Mouse (Mus musculus) forebrain, embryonic 10.5 days (tissue): Measurements from ENCODE around the gene Ccdc125. TPM values are rescaled to one million over a fixed set of nuclear protein-coding genes. Genes with fewer than 3 reads are reported as not detected.

Experiments used
- DNase-seq: peaks from one replicate; pipeline ENCODE4 v3.0.0-alpha.2; 2017; ENCODE audit warnings: low spot score; ENCODE audit errors: extremely low spot score
- H3K27ac ChIP-seq: fragments of 300-500 bp; sonication (generic); 2 replicates; pipeline ENCODE4 v1.5.1; 2016; ENCODE audit warnings: mild to moderate bottlenecking
- H3K27me3 ChIP-seq: fragments of 300-500 bp; sonication (generic); 2 replicates; pipeline ENCODE4 v1.6.1; 2016; ENCODE audit warnings: mild to moderate bottlenecking; ENCODE audit not compliant: poor library complexity, severe bottlenecking
- H3K36me3 ChIP-seq: fragments of 300-500 bp; sonication (generic); replicated peaks from 2 replicates; pipeline ENCODE4 v1.6.1; 2016; ENCODE audit warnings: mild to moderate bottlenecking, moderate library complexity
- H3K4me1 ChIP-seq: fragments of 300-500 bp; sonication (generic); 2 replicates; pipeline ENCODE4 v1.6.1; 2016
- H3K4me3 ChIP-seq: fragments of 300-500 bp; sonication (generic); 2 replicates; pipeline ENCODE4 v1.5.1; 2016; ENCODE audit warnings: mild to moderate bottlenecking, moderate library complexity
- H3K9me3 ChIP-seq: fragments of 300-500 bp; sonication (generic); 2 replicates; pipeline ENCODE4 v1.6.1; 2016; ENCODE audit warnings: mild to moderate bottlenecking, moderate library complexity
- WGBS: fragments of 180-500 bp; shearing (Covaris S2); methylation state at CpG from one replicate; pipeline ENCODE4 v1.1.7; 2016; 5-methylcytosine and 5-hydroxymethylcytosine counted together
- polyA plus RNA-seq: library from polyadenylated mRNA; unstranded; fragments of >200 nt; fragmentation: Nextera tagmentation; extraction: Ambion mirVana; gene quantifications from 2 replicates; pipeline ENCODE4 v1.2.1, GENCODE M21; 2016

The Ccdc125 gene
- polyA plus RNA-seq, 1 experiment from 2014 or later, result 3.9 TPM

GRCm38 (mm10) chr13:100675936-100676635, 6.6 kb downstream of the Ccdc125 start:
- no peak overlapping the region for H3K27ac ChIP-seq
- H3K36me3 ChIP-seq, result no peaks in the 10 kb centered on the region
- H3K9me3 ChIP-seq, result peaks cover 4% of the 10 kb centered on the region; the same call in 1 of the 2 replicates
- no peaks in the 10 kb centered on the region for H3K27me3 ChIP-seq
- no peaks in the 10 kb centered on the region for H3K4me1 ChIP-seq
- no peak for DNase-seq
- no peak overlapping the region for H3K4me3 ChIP-seq
- 92% methylated on average over 15 of the region's 15 CpGs for WGBS

DNA sequence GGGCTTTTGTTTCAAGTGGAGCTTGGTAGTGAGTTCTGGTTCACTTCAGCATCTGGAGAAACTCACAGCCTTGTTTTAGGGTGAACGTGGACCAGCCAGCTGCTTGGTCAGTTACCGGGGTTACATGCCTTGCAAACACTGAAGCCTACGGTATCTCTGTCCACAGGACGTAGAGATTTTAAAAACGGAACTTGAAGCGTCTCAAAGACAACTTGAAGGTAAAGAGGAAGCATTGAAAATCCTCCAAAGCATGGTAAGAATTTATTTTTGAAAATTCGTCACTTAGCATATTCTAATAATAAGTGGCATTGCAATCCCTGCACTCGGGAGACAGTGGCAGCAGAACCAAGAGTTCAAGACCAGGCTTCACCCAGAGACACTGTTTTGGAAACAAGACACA, 12.1 kb downstream of the Ccdc125 start:
- Histone ChIP-seq H3K36me3 (no peaks in the 10 kb centered on the region), H3K9me3 (no peaks in the 10 kb centered on the region), H3K27me3 (no peaks in the 10 kb centered on the region), H3K4me1 (no peaks in the 10 kb centered on the region), H3K4me3 (no peak overlapping the region), H3K27ac (no peak overlapping the region)
- WGBS, result 92% methylated on average over 8 of the region's 8 CpGs
- DNase-seq, result no peak

DNA sequence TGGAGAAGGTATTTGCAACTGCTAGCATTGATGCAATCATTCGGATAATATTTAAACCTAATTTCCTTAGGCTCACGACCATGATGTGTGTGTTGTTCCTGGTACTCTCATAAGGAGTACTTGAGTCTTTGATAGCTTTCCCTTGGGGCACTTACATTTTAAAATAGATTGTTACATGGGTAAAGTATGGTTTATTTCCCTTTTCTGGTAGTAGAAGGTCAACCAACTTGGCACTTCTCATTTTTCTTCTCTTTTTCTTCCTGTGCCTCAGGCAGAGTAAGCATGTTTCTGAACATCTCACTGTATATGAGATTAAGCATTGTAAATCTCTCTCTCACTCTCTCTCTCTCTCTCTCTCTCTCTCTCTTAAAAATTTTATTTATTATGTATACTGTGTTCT, 13.3 kb downstream of the Ccdc125 start:
- no peaks in the 10 kb centered on the region for H3K27me3 ChIP-seq
- no peaks in the 10 kb centered on the region for H3K4me1 ChIP-seq
- no peak for DNase-seq
- 88% methylated on average over 2 of the region's 2 CpGs for WGBS
- H3K36me3 ChIP-seq, result no peaks in the 10 kb centered on the region
- no peak overlapping the region for H3K4me3 ChIP-seq
- no peaks in the 10 kb centered on the region for H3K9me3 ChIP-seq
- H3K27ac ChIP-seq, result no peak overlapping the region

GRCm38 (mm10) chr13:100684355-100684754, 14.8 kb downstream of the Ccdc125 start:
- Histone ChIP-seq H3K27me3 (no peaks in the 10 kb centered on the region), H3K9me3 (no peaks in the 10 kb centered on the region), H3K27ac (no peak overlapping the region), H3K4me3 (no peak overlapping the region), H3K4me1 (no peaks in the 10 kb centered on the region), H3K36me3 (no peaks in the 10 kb centered on the region)
- 83% methylated on average over 2 of the region's 2 CpGs for WGBS
- DNase-seq, result no peak

DNA sequence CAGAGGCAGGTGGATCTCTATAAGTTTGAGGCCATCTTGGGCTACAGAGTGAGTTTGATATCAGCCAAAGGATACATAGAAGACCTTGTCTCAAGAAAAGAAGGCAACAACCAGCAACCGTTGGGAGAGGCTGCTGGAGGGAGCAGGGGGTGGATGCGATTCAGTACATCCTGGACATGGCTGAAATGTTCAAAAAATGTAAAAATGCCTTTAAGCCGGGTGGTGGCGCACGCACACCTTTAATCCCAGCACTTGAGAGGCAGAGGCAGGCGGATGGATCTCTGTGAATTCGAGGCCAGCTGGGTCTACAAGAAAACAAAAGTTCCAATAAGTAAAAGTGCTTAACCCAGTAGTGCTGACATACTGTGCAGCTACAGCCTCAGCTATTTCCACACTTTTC, 18.0 kb downstream of the Ccdc125 start:
- Histone ChIP-seq H3K4me3 (no peak overlapping the region), H3K9me3 (no peaks in the 10 kb centered on the region), H3K36me3 (no peaks in the 10 kb centered on the region), H3K27ac (no peak overlapping the region), H3K27me3 (no peaks in the 10 kb centered on the region), H3K4me1 (no peaks in the 10 kb centered on the region)
- WGBS, result 67% methylated on average over 7 of the region's 7 CpGs
- no peak for DNase-seq

DNA sequence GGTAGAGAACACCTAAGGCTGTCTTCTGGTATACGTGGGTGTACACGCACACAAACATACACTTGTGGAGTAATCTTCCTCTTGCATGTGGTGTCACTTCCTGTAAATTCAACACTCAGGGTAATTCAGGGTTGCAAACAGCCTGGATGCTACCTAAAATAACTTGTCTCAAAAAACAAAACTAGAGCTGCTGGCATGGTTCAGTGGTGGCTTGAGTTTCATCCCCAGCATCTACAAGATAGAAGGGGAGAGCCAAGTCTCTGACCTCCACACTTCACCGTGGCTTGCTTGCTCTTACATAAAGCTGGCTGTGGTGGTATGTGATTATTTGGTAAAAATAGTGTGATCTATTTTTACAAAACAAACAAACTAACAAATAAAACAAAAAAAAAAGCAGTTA, 28.0 kb downstream of the Ccdc125 start:
- no peak for DNase-seq
- H3K36me3 ChIP-seq, result peaks cover 73% of the 10 kb centered on the region

DNA sequence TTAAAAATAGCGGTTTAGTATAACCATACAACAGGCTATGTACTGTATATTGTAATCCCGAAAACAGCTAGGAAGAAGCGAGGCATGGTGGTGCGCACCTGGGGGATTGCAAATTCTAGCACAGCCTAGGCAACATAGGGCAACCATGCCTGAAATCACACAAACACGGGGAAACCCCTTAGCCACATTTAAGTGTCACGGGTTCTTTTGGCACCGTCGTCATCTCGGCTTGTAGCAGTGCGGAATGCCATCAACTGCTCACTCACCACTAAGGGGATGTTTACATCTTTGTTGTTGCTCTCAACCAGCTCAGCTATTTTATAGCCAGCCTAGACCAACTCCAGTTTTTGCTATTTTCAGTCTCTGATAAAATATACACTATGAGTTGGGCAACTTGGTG, 29.3 kb downstream of the Ccdc125 start:
- no peak for DNase-seq
- 96% methylated on average over 10 of the region's 10 CpGs for WGBS
- no peaks in the 10 kb centered on the region for H3K27me3 ChIP-seq
- H3K4me1 ChIP-seq, result no peaks in the 10 kb centered on the region
- H3K9me3 ChIP-seq, result no peaks in the 10 kb centered on the region
- H3K4me3 ChIP-seq, result no peak overlapping the region
- no peak overlapping the region for H3K27ac ChIP-seq
- H3K36me3 ChIP-seq, result peaks cover 87% of the 10 kb centered on the region

More for the DNA sequence above, 28.0 kb downstream of the Ccdc125 start:
- H3K4me1 ChIP-seq, result no peaks in the 10 kb centered on the region
- H3K27ac ChIP-seq, result no peak overlapping the region
- no peak overlapping the region for H3K4me3 ChIP-seq
- no peaks in the 10 kb centered on the region for H3K27me3 ChIP-seq
- WGBS, result 98% methylated on average over 3 of the region's 3 CpGs
- H3K9me3 ChIP-seq, result no peaks in the 10 kb centered on the region

GRCm38 (mm10) chr13:100703468-100703867, 34.0 kb downstream of the Ccdc125 start:
- H3K4me1 ChIP-seq, result no peaks in the 10 kb centered on the region
- no peaks in the 10 kb centered on the region for H3K27me3 ChIP-seq
- no peak for DNase-seq
- H3K9me3 ChIP-seq, result no peaks in the 10 kb centered on the region
- H3K4me3 ChIP-seq, result no peak overlapping the region
- no peak overlapping the region for H3K27ac ChIP-seq
- 92% methylated on average over 2 of the region's 2 CpGs for WGBS
- peaks cover 98% of the 10 kb centered on the region for H3K36me3 ChIP-seq

- Histone ChIP-seq H3K4me1 (no peaks in the 10 kb centered on the region), H3K36me3 (peaks cover 98% of the 10 kb centered on the region), H3K27me3 (no peaks in the 10 kb centered on the region), H3K9me3 (no peaks in the 10 kb centered on the region), H3K4me3 (no peak overlapping the region), H3K27ac (no peak overlapping the region)
- no peak for DNase-seq
- WGBS, result 94% methylated on average over 7 of the region's 7 CpGs
Measured at GRCm38 (mm10) chr13:100706206-100706605, 36.7 kb downstream of the Ccdc125 start.

DNA sequence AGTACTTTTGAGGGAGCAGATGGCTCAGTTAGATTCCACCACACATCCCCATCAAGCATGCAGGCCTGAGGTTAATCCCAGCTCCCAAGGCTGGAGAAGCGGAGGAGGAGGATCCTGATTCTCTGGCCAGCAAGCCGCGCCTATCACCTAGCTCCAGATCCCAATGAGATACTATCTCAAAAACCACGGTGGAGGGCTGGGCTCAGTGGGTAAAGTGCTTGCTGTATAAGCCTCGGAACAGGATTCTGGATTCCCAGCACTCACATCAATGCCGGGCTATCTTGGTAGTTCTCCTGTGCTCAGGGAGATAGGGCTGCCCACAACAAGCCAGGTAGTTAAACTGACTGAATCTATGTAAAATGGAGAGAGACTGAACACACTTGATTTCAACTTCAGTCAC, 46.0 kb downstream of the Ccdc125 start:
- no peak overlapping the region for H3K27ac ChIP-seq
- no peaks in the 10 kb centered on the region for H3K27me3 ChIP-seq
- H3K9me3 ChIP-seq, result no peaks in the 10 kb centered on the region
- no peak for DNase-seq
- 93% methylated on average over 6 of the region's 6 CpGs for WGBS
- H3K4me3 ChIP-seq, result no peak overlapping the region
- no peaks in the 10 kb centered on the region for H3K4me1 ChIP-seq
- H3K36me3 ChIP-seq, result peaks cover 99% of the 10 kb centered on the region

GRCm38 (mm10) chr13:100721656-100722055, 52.1 kb downstream of the Ccdc125 start:
- Histone ChIP-seq H3K27ac (no peak overlapping the region), H3K9me3 (no peaks in the 10 kb centered on the region), H3K4me1 (no peaks in the 10 kb centered on the region), H3K4me3 (no peak overlapping the region), H3K27me3 (no peaks in the 10 kb centered on the region), H3K36me3 (peaks cover 95% of the 10 kb centered on the region)
- WGBS, result 90% methylated on average over 5 of the region's 5 CpGs
- DNase-seq, result no peak

- H3K9me3 ChIP-seq, result no peaks in the 10 kb centered on the region
- DNase-seq, result no peak
- H3K27me3 ChIP-seq, result no peaks in the 10 kb centered on the region
- no peak overlapping the region for H3K4me3 ChIP-seq
- H3K27ac ChIP-seq, result no peak overlapping the region
- H3K4me1 ChIP-seq, result peaks cover 4% of the 10 kb centered on the region
- 91% methylated on average over 7 of the region's 7 CpGs for WGBS
- peaks cover 96% of the 10 kb centered on the region for H3K36me3 ChIP-seq
Measured at GRCm38 (mm10) chr13:100724051-100724754, 54.7 kb downstream of the Ccdc125 start.

DNA sequence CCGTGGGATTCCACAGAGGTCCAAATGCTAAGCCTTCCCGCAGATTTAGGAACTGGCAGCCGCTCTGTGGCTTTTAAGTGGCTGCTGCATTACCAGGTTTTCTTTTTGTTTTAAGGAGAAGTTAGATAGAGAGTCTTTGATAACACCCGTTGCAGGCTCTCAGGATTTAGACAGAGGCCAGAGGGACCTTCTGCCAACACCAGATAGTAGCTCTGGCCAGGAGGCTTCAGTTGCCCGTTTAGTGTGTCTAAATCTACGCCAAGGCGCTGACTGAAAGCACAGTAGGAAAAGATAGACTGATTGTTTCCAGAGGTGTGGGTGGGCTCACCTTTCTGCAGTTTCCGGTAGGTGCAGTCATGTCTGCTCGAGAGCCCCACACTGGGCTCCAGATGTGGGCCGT, 55.7 kb downstream of the Ccdc125 start:
- DNase-seq, result no peak
- H3K4me1 ChIP-seq, result peaks cover 14% of the 10 kb centered on the region
- no peak overlapping the region for H3K4me3 ChIP-seq
- H3K9me3 ChIP-seq, result no peaks in the 10 kb centered on the region
- no peak overlapping the region for H3K27ac ChIP-seq
- H3K27me3 ChIP-seq, result no peaks in the 10 kb centered on the region
- WGBS, result 91% methylated on average over 10 of the region's 10 CpGs
- peaks cover 89% of the 10 kb centered on the region for H3K36me3 ChIP-seq
